Mouse (Mus musculus) stomach, embryonic 15.5 days (tissue): ENCODE measurements at regions not wholly inside any gene's neighbourhood (a gene's known extent, or its start where the extent isn't known, plus 50 kb on each side); places are given as distances from the start of the nearest gene placed in this dataset.

Source experiments
- ATAC-seq: fragments of 200-750 bp; cut with Nextera tagmentation; 2 replicates; pipeline ENCODE4 v1.8.0; 2017; ENCODE audit warnings: low read depth, moderate number of reproducible peaks, moderate TSS enrichment; ENCODE audit not compliant: insufficient read depth, low FRiP score
- H3K27ac ChIP-seq: fragments of 300-500 bp; sonication (generic); 2 replicates; pipeline ENCODE4 v1.5.1; 2015; ENCODE audit warnings: mild to moderate bottlenecking, inconsistent platforms
- H3K27me3 ChIP-seq: fragments of 300-500 bp; sonication (generic); replicated peaks from 2 replicates; pipeline ENCODE4 v1.6.1; 2015; ENCODE audit warnings: inconsistent platforms
- H3K36me3 ChIP-seq: fragments of 300-500 bp; sonication (generic); 2 replicates; pipeline ENCODE4 v1.6.1; 2015; ENCODE audit warnings: inconsistent platforms
- H3K4me1 ChIP-seq: fragments of 300-500 bp; sonication (generic); 2 replicates; pipeline ENCODE4 v1.6.1; 2015; ENCODE audit warnings: inconsistent platforms
- H3K4me2 ChIP-seq: fragments of 300-500 bp; sonication (generic); 2 replicates; pipeline ENCODE4 v1.6.1; 2015; ENCODE audit warnings: mild to moderate bottlenecking, inconsistent platforms
- H3K4me3 ChIP-seq: fragments of 300-500 bp; sonication (generic); replicated peaks from 2 replicates; pipeline ENCODE4 v1.5.1; 2015; ENCODE audit warnings: inconsistent platforms
- H3K9ac ChIP-seq: fragments of 300-500 bp; sonication (generic); 2 replicates; pipeline ENCODE4 v1.6.1; 2015; ENCODE audit warnings: inconsistent platforms
- H3K9me3 ChIP-seq: fragments of 300-500 bp; sonication (generic); 2 replicates; pipeline ENCODE4 v1.6.1; 2016; ENCODE audit warnings: inconsistent platforms
- WGBS: fragments of 180-500 bp; shearing (Covaris S2); methylation state at CpG from one replicate; pipeline ENCODE4 v1.1.7; 2015; 5-methylcytosine and 5-hydroxymethylcytosine counted together

GRCm38 (mm10) chr12:49950986-49951385 is 566.0 kb downstream of the Gm43517 start:
- H3K4me2 ChIP-seq = no peak overlapping the region
- WGBS = 86% methylated on average over 5 of the region's 5 CpGs
- H3K9me3 ChIP-seq = no peaks in the 10 kb centered on the region
- H3K36me3 ChIP-seq = no peaks in the 10 kb centered on the region
- H3K27me3 ChIP-seq = no peaks in the 10 kb centered on the region
- H3K4me3 ChIP-seq = no peak overlapping the region
- H3K4me1 ChIP-seq = no peaks in the 10 kb centered on the region
- ATAC-seq = no peak
- no peak overlapping the region for H3K9ac ChIP-seq
- H3K27ac ChIP-seq = no peak overlapping the region

GRCm38 (mm10) chr12:49951821-49952220 is 566.8 kb downstream of the Gm43517 start:
- no peak for ATAC-seq
- no peak overlapping the region for H3K4me3 ChIP-seq
- H3K27me3 ChIP-seq = no peaks in the 10 kb centered on the region
- no peak overlapping the region for H3K9ac ChIP-seq
- H3K36me3 ChIP-seq = no peaks in the 10 kb centered on the region
- 46% methylated on average over 5 of the region's 5 CpGs for WGBS
- H3K4me2 ChIP-seq = no peak overlapping the region
- no peak overlapping the region for H3K27ac ChIP-seq
- H3K9me3 ChIP-seq = no peaks in the 10 kb centered on the region
- no peaks in the 10 kb centered on the region for H3K4me1 ChIP-seq

- H3K36me3 ChIP-seq = no peaks in the 10 kb centered on the region
- H3K27me3 ChIP-seq = no peaks in the 10 kb centered on the region
- WGBS = 66% methylated on average over 1 of the region's 1 CpGs
- H3K9ac ChIP-seq = no peak overlapping the region
- no peaks in the 10 kb centered on the region for H3K4me1 ChIP-seq
- ATAC-seq = no peak
- H3K27ac ChIP-seq = no peak overlapping the region
- H3K4me3 ChIP-seq = no peak overlapping the region
- H3K4me2 ChIP-seq = no peak overlapping the region
- no peaks in the 10 kb centered on the region for H3K9me3 ChIP-seq
Observed at GRCm38 (mm10) chr12:49968072-49968471, 583.1 kb downstream of the Gm43517 start.

GRCm38 (mm10) chr12:49969546-49969945 is 584.6 kb downstream of the Gm43517 start:
- no peaks in the 10 kb centered on the region for H3K27me3 ChIP-seq
- ATAC-seq = no peak
- H3K9me3 ChIP-seq = no peaks in the 10 kb centered on the region
- H3K4me1 ChIP-seq = no peaks in the 10 kb centered on the region
- H3K4me2 ChIP-seq = no peak overlapping the region
- WGBS = 77% methylated on average over 2 of the region's 2 CpGs
- H3K36me3 ChIP-seq = no peaks in the 10 kb centered on the region
- H3K27ac ChIP-seq = no peak overlapping the region
- H3K4me3 ChIP-seq = no peak overlapping the region
- no peak overlapping the region for H3K9ac ChIP-seq

GRCm38 (mm10) chr12:49974591-49975323 is 589.8 kb downstream of the Gm43517 start:
- no peaks in the 10 kb centered on the region for H3K9me3 ChIP-seq
- H3K27me3 ChIP-seq = no peaks in the 10 kb centered on the region
- H3K4me2 ChIP-seq = no peak overlapping the region
- H3K27ac ChIP-seq = no peak overlapping the region
- no peak overlapping the region for H3K9ac ChIP-seq
- 45% methylated on average over 2 of the region's 2 CpGs for WGBS
- no peak overlapping the region for H3K4me3 ChIP-seq
- no peaks in the 10 kb centered on the region for H3K4me1 ChIP-seq
- H3K36me3 ChIP-seq = no peaks in the 10 kb centered on the region
- ATAC-seq = no peak

- WGBS = 71% methylated on average over 1 of the region's 1 CpGs
Observed at GRCm38 (mm10) chr12:49975553-49975952, 590.6 kb downstream of the Gm43517 start.

GRCm38 (mm10) chr12:49992501-49993079 is 607.6 kb downstream of the Gm43517 start:
- H3K9me3 ChIP-seq = no peaks in the 10 kb centered on the region
- ATAC-seq = no peak
- WGBS = 50% methylated on average over 7 of the region's 7 CpGs
- H3K27me3 ChIP-seq = no peaks in the 10 kb centered on the region
- H3K36me3 ChIP-seq = no peaks in the 10 kb centered on the region
- no peak overlapping the region for H3K9ac ChIP-seq
- no peak overlapping the region for H3K4me3 ChIP-seq
- no peaks in the 10 kb centered on the region for H3K4me1 ChIP-seq
- H3K27ac ChIP-seq = no peak overlapping the region
- H3K4me2 ChIP-seq = no peak overlapping the region

More at GRCm38 (mm10) chr12:49975553-49975952, 590.6 kb downstream of the Gm43517 start:
- Histone ChIP-seq H3K9ac (no peak overlapping the region), H3K4me3 (no peak overlapping the region), H3K36me3 (no peaks in the 10 kb centered on the region), H3K27ac (no peak overlapping the region), H3K4me1 (no peaks in the 10 kb centered on the region), H3K9me3 (no peaks in the 10 kb centered on the region), H3K27me3 (no peaks in the 10 kb centered on the region), H3K4me2 (no peak overlapping the region)
- no peak for ATAC-seq

- no peak for ATAC-seq
- H3K36me3 ChIP-seq = no peaks in the 10 kb centered on the region
- H3K4me3 ChIP-seq = no peak overlapping the region
- no peak overlapping the region for H3K27ac ChIP-seq
- no peaks in the 10 kb centered on the region for H3K4me1 ChIP-seq
- H3K9ac ChIP-seq = no peak overlapping the region
- no peak overlapping the region for H3K4me2 ChIP-seq
- H3K9me3 ChIP-seq = no peaks in the 10 kb centered on the region
- no peaks in the 10 kb centered on the region for H3K27me3 ChIP-seq
- 65% methylated on average over 3 of the region's 3 CpGs for WGBS
Observed at GRCm38 (mm10) chr12:50038808-50039374, 610.0 kb downstream of the Prkd1 start.

- H3K36me3 ChIP-seq = no peaks in the 10 kb centered on the region
- H3K27me3 ChIP-seq = no peaks in the 10 kb centered on the region
- H3K4me2 ChIP-seq = no peak overlapping the region
- H3K9me3 ChIP-seq = no peaks in the 10 kb centered on the region
- WGBS = 81% methylated on average over 2 of the region's 2 CpGs
- H3K9ac ChIP-seq = no peak overlapping the region
- H3K27ac ChIP-seq = no peak overlapping the region
- ATAC-seq = no peak
- H3K4me1 ChIP-seq = no peaks in the 10 kb centered on the region
- H3K4me3 ChIP-seq = no peak overlapping the region
Observed at GRCm38 (mm10) chr12:50061286-50061685, 587.6 kb downstream of the Prkd1 start.

- Histone ChIP-seq H3K4me1 (no peaks in the 10 kb centered on the region), H3K27ac (no peak overlapping the region), H3K27me3 (no peaks in the 10 kb centered on the region), H3K9ac (no peak overlapping the region), H3K9me3 (no peaks in the 10 kb centered on the region), H3K4me2 (no peak overlapping the region), H3K4me3 (no peak overlapping the region), H3K36me3 (no peaks in the 10 kb centered on the region)
- no peak for ATAC-seq
- 75% methylated on average over 4 of the region's 4 CpGs for WGBS
Observed at GRCm38 (mm10) chr12:50066394-50066793, 582.5 kb downstream of the Prkd1 start.

GRCm38 (mm10) chr12:50071797-50072196 is 577.1 kb downstream of the Prkd1 start:
- no peak for ATAC-seq
- 37% methylated on average over 3 of the region's 3 CpGs for WGBS
- H3K27ac ChIP-seq = no peak overlapping the region
- H3K9ac ChIP-seq = no peak overlapping the region
- H3K4me2 ChIP-seq = no peak overlapping the region
- no peaks in the 10 kb centered on the region for H3K27me3 ChIP-seq
- no peak overlapping the region for H3K4me3 ChIP-seq
- H3K36me3 ChIP-seq = no peaks in the 10 kb centered on the region
- no peaks in the 10 kb centered on the region for H3K9me3 ChIP-seq
- H3K4me1 ChIP-seq = no peaks in the 10 kb centered on the region

- no peak overlapping the region for H3K9ac ChIP-seq
Observed at GRCm38 (mm10) chr12:50072359-50072758, 576.5 kb downstream of the Prkd1 start.

More at GRCm38 (mm10) chr12:50072359-50072758, 576.5 kb downstream of the Prkd1 start:
- Histone ChIP-seq H3K27me3 (no peaks in the 10 kb centered on the region), H3K4me2 (no peak overlapping the region), H3K27ac (no peak overlapping the region), H3K4me1 (no peaks in the 10 kb centered on the region), H3K9me3 (no peaks in the 10 kb centered on the region), H3K4me3 (no peak overlapping the region), H3K36me3 (no peaks in the 10 kb centered on the region)
- no peak for ATAC-seq
- WGBS = 40% methylated on average over 1 of the region's 1 CpGs
